Mouse (Mus musculus) liver, adult 2 months (tissue): ENCODE measurements around the gene Ntpcr. TPM values are rescaled to one million over a fixed set of nuclear protein-coding genes. Genes with fewer than 3 reads are reported as not detected.

Experiments used
- DNase-seq: peaks from one replicate; pipeline ENCODE4 v3.0.0-alpha.2; 2011; ENCODE audit warnings: low read depth, low spot score; ENCODE audit errors: extremely low read depth
- H3K27ac ChIP-seq: fragments of 200-500 bp; replicated peaks from 2 replicates; pipeline ENCODE4 v1.5.1; 2012; ENCODE audit warnings: low read depth, mild to moderate bottlenecking, control low read depth, inconsistent platforms, low read length; ENCODE audit not compliant: insufficient read depth
- H3K27me3 ChIP-seq: fragments of 200-500 bp; 2 replicates; pipeline ENCODE4 v1.6.1; 2012; ENCODE audit warnings: mild to moderate bottlenecking, moderate library complexity, low read length, inconsistent platforms; ENCODE audit not compliant: control insufficient read depth, insufficient read depth
- H3K36me3 ChIP-seq: fragments of 200-500 bp; 2 replicates; pipeline ENCODE4 v1.6.1; 2012; ENCODE audit warnings: low read length, inconsistent platforms; ENCODE audit not compliant: control insufficient read depth, insufficient read depth
- H3K4me1 ChIP-seq: fragments of 200-500 bp; 2 replicates; pipeline ENCODE4 v1.6.1; 2011; ENCODE audit warnings: low read length; ENCODE audit not compliant: control insufficient read depth, insufficient read depth
- H3K4me3 ChIP-seq: fragments of 200-500 bp; 2 replicates; pipeline ENCODE4 v1.5.1; 2011; ENCODE audit warnings: low read depth, mild to moderate bottlenecking, control low read depth, low read length, moderate library complexity; ENCODE audit not compliant: insufficient read depth
- H3K79me2 ChIP-seq: fragments of 200-500 bp; 2 replicates; pipeline ENCODE4 v1.6.1; 2012; ENCODE audit warnings: inconsistent platforms, mild to moderate bottlenecking, low read length, moderate library complexity; ENCODE audit not compliant: control insufficient read depth, insufficient read depth
- H3K9ac ChIP-seq: fragments of 200-500 bp; 2 replicates; pipeline ENCODE4 v1.6.1; 2012; ENCODE audit warnings: low read depth, mild to moderate bottlenecking, control low read depth, inconsistent platforms, low read length
- CTCF ChIP-seq: fragments of 200-500 bp; IDR thresholded peaks from 2 replicates; pipeline ENCODE4 v1.5.1; 2011; ENCODE audit warnings: low read depth, low read length, control low read depth
- POLR2A ChIP-seq: fragments of 200-500 bp; IDR thresholded peaks from 2 replicates; pipeline ENCODE4 v1.6.1; 2011; ENCODE audit warnings: low read length, control low read depth; ENCODE audit not compliant: insufficient read depth; ENCODE audit errors: extremely low read depth
- WGBS: fragments of 180-500 bp; shearing (Covaris S2); methylation state at CpG from one replicate; pipeline ENCODE4 v1.1.7; 2018; 5-methylcytosine and 5-hydroxymethylcytosine counted together
- polyA plus RNA-seq: library from polyadenylated mRNA; depleted of rRNA; stranded (reverse); fragments of >200 nt; gene quantifications from 2 replicates; pipeline ENCODE4 v1.2.3, GENCODE M21; 2012
- total RNA-seq: library from RNA; depleted of rRNA; stranded (reverse); fragments of >200 nt; gene quantifications from 2 replicates; pipeline ENCODE4 v1.2.3, GENCODE M21; 2014

The Ntpcr gene
- total and polyA plus RNA-seq, 2 experiments, result 11.4 to 12.3 TPM

GRCm38 (mm10) chr8:125692447-125692846 is 37.3 kb upstream of the Ntpcr start:
- Histone ChIP-seq H3K79me2 (no peaks in the 10 kb centered on the region), H3K4me3 (no peak overlapping the region), H3K9ac (no peak overlapping the region), H3K27ac (no peak overlapping the region), H3K4me1 (no peaks in the 10 kb centered on the region), H3K27me3 (no peaks in the 10 kb centered on the region), H3K36me3 (no peaks in the 10 kb centered on the region)
- DNase-seq, result no peak
- 68% methylated on average over 5 of the region's 5 CpGs for WGBS
- no peak for TF ChIP-seq POLR2A
- TF ChIP-seq CTCF, result no peak

DNA sequence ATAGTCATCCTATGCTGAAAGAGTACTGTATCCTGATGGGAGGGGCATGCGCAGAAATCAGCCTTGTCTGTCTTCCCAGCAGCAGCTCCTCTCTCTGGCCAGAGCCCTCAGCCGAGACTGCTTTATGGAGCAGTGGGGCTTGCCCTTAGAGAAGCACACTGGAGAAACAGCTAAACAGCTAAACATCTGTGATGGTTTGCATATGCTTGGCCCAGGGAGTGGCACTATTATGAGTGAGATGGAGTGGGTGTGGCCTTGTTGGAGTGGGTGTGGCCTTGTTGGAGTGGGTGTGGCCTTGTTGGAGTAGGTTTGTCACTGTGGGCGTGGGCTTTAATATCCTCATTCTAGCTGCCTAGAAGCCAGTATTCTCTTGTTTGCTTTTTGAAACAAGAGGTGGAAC is 36.6 kb upstream of the Ntpcr start:
- DNase-seq, result no peak
- Histone ChIP-seq H3K36me3 (no peaks in the 10 kb centered on the region), H3K27me3 (no peaks in the 10 kb centered on the region), H3K4me3 (no peak overlapping the region), H3K9ac (no peak overlapping the region), H3K27ac (no peak overlapping the region), H3K4me1 (no peaks in the 10 kb centered on the region), H3K79me2 (no peaks in the 10 kb centered on the region)
- 97% methylated on average over 3 of the region's 3 CpGs for WGBS
- TF ChIP-seq POLR2A, result no peak
- TF ChIP-seq CTCF, result no peak

DNA sequence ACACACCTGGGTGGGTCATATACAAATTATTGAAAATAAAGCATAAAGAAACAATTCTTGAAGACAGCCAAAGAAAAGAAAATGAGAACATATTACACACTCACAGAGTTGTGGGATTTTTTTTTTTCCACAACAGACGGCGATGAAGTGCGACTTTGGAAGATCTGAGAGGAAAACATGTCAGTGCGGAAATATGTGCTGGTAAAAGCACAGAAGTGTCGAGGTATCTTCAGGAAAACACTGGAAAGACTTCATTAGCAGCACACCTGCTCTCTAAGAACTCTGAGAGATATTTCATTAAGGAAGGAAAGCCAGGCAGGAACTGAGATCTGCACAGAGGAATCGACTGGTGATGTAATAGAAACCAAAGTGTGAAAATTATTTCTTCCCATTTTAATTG is 33.8 kb upstream of the Ntpcr start:
- no peaks in the 10 kb centered on the region for H3K4me1 ChIP-seq
- H3K9ac ChIP-seq, result no peak overlapping the region
- no peaks in the 10 kb centered on the region for H3K36me3 ChIP-seq
- TF ChIP-seq CTCF (no peak), POLR2A (no peak)
- no peak overlapping the region for H3K27ac ChIP-seq
- no peak overlapping the region for H3K4me3 ChIP-seq
- no peaks in the 10 kb centered on the region for H3K79me2 ChIP-seq
- no peak for DNase-seq
- 91% methylated on average over 6 of the region's 6 CpGs for WGBS
- H3K27me3 ChIP-seq, result no peaks in the 10 kb centered on the region

GRCm38 (mm10) chr8:125699391-125700025 is 30.3 kb upstream of the Ntpcr start:
- no peak for TF ChIP-seq CTCF
- no peak for TF ChIP-seq POLR2A
- H3K36me3 ChIP-seq, result no peaks in the 10 kb centered on the region
- H3K27me3 ChIP-seq, result no peaks in the 10 kb centered on the region
- whole genome bisulfite sequencing, result 71% methylated on average over 6 of the region's 6 CpGs
- no peak for DNase-seq
- no peaks in the 10 kb centered on the region for H3K79me2 ChIP-seq
- H3K27ac ChIP-seq, result no peak overlapping the region
- no peak overlapping the region for H3K4me3 ChIP-seq
- no peak overlapping the region for H3K9ac ChIP-seq
- H3K4me1 ChIP-seq, result no peaks in the 10 kb centered on the region

- Histone ChIP-seq H3K9ac (no peak overlapping the region), H3K4me1 (no peaks in the 10 kb centered on the region), H3K36me3 (no peaks in the 10 kb centered on the region), H3K4me3 (no peak overlapping the region), H3K27me3 (no peaks in the 10 kb centered on the region), H3K79me2 (no peaks in the 10 kb centered on the region), H3K27ac (no peak overlapping the region)
- TF ChIP-seq POLR2A (no peak), CTCF (no peak)
- no peak for DNase-seq
- 79% methylated on average over 7 of the region's 7 CpGs for WGBS
These were observed 29.4 kb upstream of the Ntpcr start for GRCm38 (mm10) chr8:125700407-125700806.

DNA sequence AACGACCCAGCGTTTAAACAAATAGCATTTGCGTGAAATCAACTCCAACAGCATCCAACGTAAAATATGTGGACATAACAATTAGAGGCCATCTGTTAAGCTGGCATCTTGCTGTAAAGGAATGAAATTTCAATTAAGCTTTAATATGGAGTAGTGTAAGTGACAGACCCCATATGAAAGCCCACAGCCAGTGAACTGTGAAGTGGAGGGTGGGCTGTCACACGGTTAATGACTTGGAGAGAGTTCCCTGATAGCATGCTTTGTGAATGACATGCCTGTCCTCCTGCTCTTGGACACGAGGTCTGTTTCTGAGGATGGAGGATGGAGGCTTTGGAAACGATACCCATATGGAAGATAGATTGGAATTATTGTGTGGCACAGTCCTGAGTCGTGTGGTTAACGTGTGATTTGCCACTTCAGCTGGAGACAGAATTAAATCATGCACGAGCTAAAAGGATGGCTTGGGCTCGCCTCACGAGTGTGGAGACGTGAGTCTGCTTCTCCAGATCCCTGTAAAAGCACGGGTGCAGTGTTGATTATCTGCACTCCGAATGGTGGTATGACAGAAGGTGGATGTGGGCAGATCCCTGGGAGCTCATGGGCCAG is 26.8 kb upstream of the Ntpcr start:
- DNase-seq, result no peak
- Histone ChIP-seq H3K36me3 (no peaks in the 10 kb centered on the region), H3K27ac (no peak overlapping the region), H3K9ac (no peak overlapping the region), H3K79me2 (no peaks in the 10 kb centered on the region), H3K4me1 (no peaks in the 10 kb centered on the region), H3K27me3 (no peaks in the 10 kb centered on the region), H3K4me3 (no peak overlapping the region)
- TF ChIP-seq POLR2A (no peak), CTCF (no peak)
- 86% methylated on average over 15 of the region's 15 CpGs for WGBS
